Mouse (Mus musculus) forebrain, postnatal 0 days (tissue): ENCODE measurements around the gene Dynlt1c. TPM values are rescaled to one million over a fixed set of nuclear protein-coding genes. Genes with fewer than 3 reads are reported as not detected.
"Not testable (repeated sequence)": the region's sequence is repeated elsewhere in the genome, so short reads cannot be mapped to it uniquely, and the experiment has no call there.

Experiments used
- ATAC-seq: fragments of 200-750 bp; cut with Nextera tagmentation; 2 replicates; pipeline ENCODE4 v1.8.0; 2017; ENCODE audit warnings: mild to moderate bottlenecking, moderate library complexity
- DNase-seq: peaks from one replicate; pipeline ENCODE4 v3.0.0-alpha.2; 2015
- H3K27ac ChIP-seq: fragments of 300-500 bp; sonication (generic); 2 replicates; pipeline ENCODE4 v1.5.1; 2014; ENCODE audit warnings: low read depth, mild to moderate bottlenecking, antibody characterized with exemption, low read length, moderate library complexity, mixed read lengths
- H3K27me3 ChIP-seq: fragments of 300-500 bp; sonication (generic); 2 replicates; pipeline ENCODE4 v1.6.1; 2014; ENCODE audit warnings: mild to moderate bottlenecking, low read length, mixed read lengths; ENCODE audit not compliant: insufficient read depth
- H3K36me3 ChIP-seq: fragments of 300-500 bp; sonication (generic); 2 replicates; pipeline ENCODE4 v1.6.1; 2014; ENCODE audit warnings: mild to moderate bottlenecking, moderate library complexity; ENCODE audit not compliant: insufficient read depth
- H3K4me1 ChIP-seq: fragments of 300-500 bp; sonication (generic); 2 replicates; pipeline ENCODE4 v1.6.1; 2014; ENCODE audit warnings: antibody characterized with exemption; ENCODE audit not compliant: insufficient read depth
- H3K4me2 ChIP-seq: fragments of 300-500 bp; sonication (generic); 2 replicates; pipeline ENCODE4 v1.6.1; 2014; ENCODE audit warnings: low read depth, mild to moderate bottlenecking, moderate library complexity
- H3K4me3 ChIP-seq: fragments of 300-500 bp; sonication (generic); 2 replicates; pipeline ENCODE4 v1.5.1; 2014; ENCODE audit warnings: low read depth, low read length, mixed read lengths
- H3K9ac ChIP-seq: fragments of 300-500 bp; sonication (generic); 2 replicates; pipeline ENCODE4 v1.6.1; 2014; ENCODE audit warnings: mild to moderate bottlenecking
- H3K9me3 ChIP-seq: fragments of 300-500 bp; sonication (generic); 2 replicates; pipeline ENCODE4 v1.6.1; 2016; ENCODE audit warnings: low read length
- WGBS: fragments of 180-500 bp; shearing (Covaris S2); extraction: QIAGEN DNeasy Blood & Tissue Kit; methylation state at CpG from one replicate; pipeline ENCODE4 v1.1.7; 2014; 5-methylcytosine and 5-hydroxymethylcytosine counted together
- polyA plus RNA-seq: library from polyadenylated mRNA; unstranded; fragments of >200 nt; fragmentation: Nextera tagmentation; extraction: Ambion mirVana; gene quantifications from 2 replicates; pipeline ENCODE4 v1.2.1, GENCODE M21; 2015
- total RNA-seq: library from RNA; depleted of rRNA; stranded (reverse); fragments of >200 nt; gene quantifications from 2 replicates; pipeline ENCODE4 v1.2.3, GENCODE M21; 2014; rRNA removed

The Dynlt1c gene
- total and polyA plus RNA-seq, 2 experiments from 2014 or later, result 11.0 to 32.1 TPM

DNA sequence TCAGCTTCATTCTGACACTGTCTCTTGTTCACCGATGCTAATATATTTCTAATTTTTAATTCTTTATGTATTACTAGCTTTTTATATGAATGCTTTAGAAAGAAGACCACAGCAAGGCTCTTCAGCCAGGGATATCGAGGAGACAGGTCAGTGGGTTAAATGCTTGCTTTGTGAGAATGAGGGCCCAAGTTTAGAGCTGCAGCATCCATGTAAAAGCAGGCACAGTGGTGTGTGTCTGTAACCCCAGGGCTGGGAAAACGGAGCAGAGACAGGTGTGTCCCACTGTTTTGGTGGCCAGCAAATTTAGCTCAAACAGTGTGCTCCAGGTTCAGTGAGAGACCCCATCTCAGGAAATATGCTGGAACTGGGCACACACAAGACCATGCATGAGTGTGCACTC lies 46.0 kb downstream of the Dynlt1c start:
- not testable (repeated sequence) for ATAC-seq, H3K9ac ChIP-seq, H3K36me3 ChIP-seq, H3K9me3 ChIP-seq, H3K4me1 ChIP-seq, H3K27ac ChIP-seq, DNase-seq, H3K4me3 ChIP-seq, H3K4me2 ChIP-seq, H3K27me3 ChIP-seq
- 88% methylated on average over 3 of the region's 3 CpGs for WGBS

DNA sequence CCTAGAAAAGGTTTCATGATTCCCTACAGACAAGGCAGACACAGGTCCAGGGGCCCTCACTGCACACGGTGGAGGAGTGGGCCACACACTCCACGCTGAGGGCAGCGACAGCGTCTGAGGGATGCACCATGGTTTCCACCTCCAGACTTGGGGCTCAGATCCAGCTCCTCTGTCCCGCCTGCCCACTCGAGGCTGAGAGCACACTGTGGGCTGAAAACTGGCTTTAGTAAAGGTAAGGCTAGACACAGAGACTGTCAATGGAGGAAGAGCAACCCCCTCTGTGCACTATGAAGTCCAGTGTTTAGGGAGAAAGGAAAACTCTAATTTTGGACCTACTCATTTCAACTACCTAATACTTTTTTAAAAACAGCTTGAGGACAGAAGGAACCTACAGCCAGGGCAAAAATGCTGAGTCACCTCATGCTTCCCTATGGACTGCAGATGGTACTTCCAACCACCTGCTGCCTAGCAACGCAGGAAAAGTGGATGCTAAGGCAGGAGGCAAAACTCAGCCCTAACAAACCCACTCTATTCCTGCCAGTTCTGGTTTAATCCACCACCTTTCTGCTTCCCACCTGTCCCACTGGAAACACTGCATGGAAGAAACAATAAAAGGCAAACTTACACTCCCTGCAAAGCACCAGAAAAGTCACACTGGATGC lies 49.6 kb downstream of the Dynlt1c start:
- H3K9ac ChIP-seq, H3K27ac ChIP-seq, H3K9me3 ChIP-seq, H3K4me1 ChIP-seq, H3K4me3 ChIP-seq, ATAC-seq, DNase-seq, H3K36me3 ChIP-seq, H3K4me2 ChIP-seq, H3K27me3 ChIP-seq: not testable (repeated sequence)
- 80% methylated on average over 5 of the region's 7 CpGs for WGBS

DNA sequence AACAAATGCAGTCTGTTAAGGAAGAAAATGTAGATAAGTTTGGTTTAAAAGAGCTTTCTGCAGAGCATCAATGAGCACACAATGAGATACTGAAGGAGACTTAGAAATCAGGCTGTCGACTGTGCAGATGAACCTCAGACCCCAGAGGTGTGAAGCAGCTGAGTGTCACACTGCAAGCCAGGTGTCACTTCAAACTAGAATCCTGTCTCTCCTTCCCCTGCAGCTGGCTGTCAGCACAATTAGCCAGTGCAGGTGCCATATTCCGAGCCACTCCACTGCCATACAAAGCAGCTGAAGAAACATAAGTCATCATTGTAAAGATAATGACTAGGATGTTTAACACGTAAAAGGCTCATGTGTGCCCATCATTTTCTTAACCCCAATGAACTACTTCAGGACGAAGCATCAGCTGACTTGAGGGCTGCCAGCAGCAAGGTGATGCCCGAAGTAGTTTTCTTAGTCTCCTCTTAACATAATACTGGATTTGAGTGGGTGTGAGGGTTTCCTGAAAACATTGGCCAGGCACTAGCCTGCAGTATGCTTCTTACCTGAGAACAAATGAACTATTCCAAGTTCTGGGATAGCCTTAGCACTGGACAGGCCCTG lies 52.0 kb downstream of the Dynlt1c start:
- not testable (repeated sequence) for H3K9me3 ChIP-seq, ATAC-seq, H3K4me1 ChIP-seq, H3K4me2 ChIP-seq, H3K27me3 ChIP-seq, H3K9ac ChIP-seq, H3K36me3 ChIP-seq, DNase-seq, H3K4me3 ChIP-seq, H3K27ac ChIP-seq
- WGBS, result 78% methylated on average over 4 of the region's 5 CpGs

DNA sequence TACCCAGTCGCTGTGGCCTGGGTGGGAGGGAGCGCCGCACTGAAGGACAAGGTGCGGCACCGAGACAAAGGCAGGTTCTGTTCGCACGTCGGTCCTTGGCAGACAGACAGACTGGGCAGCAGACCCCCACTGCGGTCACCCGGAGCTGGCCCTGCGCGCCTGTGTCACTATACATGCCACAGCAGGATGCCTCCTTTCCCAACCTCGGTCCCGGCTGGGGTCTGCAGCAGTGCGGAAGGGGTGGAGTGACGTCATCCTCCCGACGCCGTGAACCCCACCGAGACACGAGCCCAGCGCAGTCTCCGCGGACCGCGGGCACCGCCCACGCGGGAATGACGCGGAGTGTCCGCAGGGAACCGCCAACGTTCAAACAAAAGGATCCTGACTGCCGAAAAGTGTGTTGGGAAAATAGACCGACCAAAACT lies 53.6 kb downstream of the Dynlt1c start:
- H3K4me1 ChIP-seq, H3K9me3 ChIP-seq, H3K36me3 ChIP-seq, H3K27me3 ChIP-seq: not testable (repeated sequence)
- Histone ChIP-seq H3K4me2 (peak overlapping the region; percentile 49), H3K9ac (peak overlapping the region; percentile 64), H3K4me3 (peak overlapping the region; percentile 36), H3K27ac (peak overlapping the region; percentile 73)
- ATAC-seq, result peak; percentile 96
- under 1% methylated on average over 33 of the region's 36 CpGs for WGBS
- DNase-seq, result peak; percentile 96

DNA sequence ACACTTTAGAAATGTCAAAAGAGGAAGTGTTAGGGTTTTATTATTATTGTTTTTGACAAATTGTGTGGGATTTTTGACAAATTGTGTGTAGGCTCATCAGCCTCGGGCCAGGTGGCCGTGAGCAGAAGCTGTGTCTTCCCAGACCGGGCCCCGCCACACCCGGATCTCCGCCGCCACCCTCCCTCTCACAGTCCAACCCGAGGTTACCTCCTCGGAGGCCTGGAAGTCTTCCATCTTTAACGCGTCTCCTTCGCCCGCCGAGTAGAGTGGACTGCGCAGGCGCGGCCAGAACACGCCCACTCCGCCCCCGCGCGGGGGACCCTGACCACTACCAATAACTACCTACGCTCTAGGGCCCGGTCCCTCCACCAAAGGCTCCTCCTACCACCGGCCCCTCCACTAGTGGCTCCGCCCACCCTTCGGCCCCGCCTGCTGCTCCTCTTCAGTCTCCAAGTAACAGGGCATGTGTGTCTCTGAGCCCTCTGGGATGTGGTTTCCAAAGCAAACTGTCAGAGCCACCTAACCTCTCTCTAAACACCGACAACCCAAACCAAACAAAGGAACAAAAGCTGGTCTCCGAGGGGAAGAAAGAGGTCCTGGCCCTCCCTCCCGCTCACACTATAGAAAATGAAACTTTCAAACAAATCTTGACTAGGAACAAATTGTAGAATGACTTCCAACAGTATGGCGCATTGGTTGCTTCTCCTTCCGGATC lies 54.3 kb downstream of the Dynlt1c start, which contains the start of gene Dynlt1f:
TSS of gene Dynlt1f (minus strand) at position 334 of the 715 bp plus-strand sequence.
- peak; percentile 87 for ATAC-seq
- Histone ChIP-seq H3K9ac (peak within 1 kb of the TSS; percentile 64), H3K27ac (peak within 1 kb of the TSS; percentile 73), H3K4me2 (peak within 1 kb of the TSS; percentile 49), H3K4me3 (peak within 1 kb of the TSS; percentile 36)
- not testable (repeated sequence) for H3K9me3 ChIP-seq, H3K27me3 ChIP-seq, H3K36me3 ChIP-seq, H3K4me1 ChIP-seq
- WGBS, result 2% methylated on average over 22 of the region's 33 CpGs
- peak; percentile 43 for DNase-seq

DNA sequence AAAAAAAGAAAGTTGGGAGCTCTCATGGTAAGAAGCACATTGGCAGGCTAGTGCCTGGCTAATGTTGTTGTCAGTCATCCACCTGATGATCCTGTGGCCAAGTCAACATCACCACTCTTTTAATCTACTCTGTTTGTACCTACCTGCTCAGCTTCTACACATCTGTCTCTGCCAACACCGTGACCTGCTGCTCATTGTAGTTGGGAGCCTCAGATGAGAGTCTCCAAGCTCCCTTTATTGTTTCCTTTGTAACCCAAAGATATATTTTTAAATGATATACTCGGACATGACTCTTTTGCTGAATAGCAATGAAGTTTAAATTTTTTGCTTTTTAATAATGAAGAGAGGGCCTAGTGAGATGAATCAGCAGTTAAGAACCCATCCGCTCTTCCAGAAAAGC lies 55.0 kb downstream of the Dynlt1c start:
- not testable (repeated sequence) for H3K4me3 ChIP-seq, H3K36me3 ChIP-seq, H3K27ac ChIP-seq, H3K4me2 ChIP-seq, H3K9ac ChIP-seq, H3K9me3 ChIP-seq, DNase-seq, ATAC-seq, H3K27me3 ChIP-seq, H3K4me1 ChIP-seq
- WGBS, result 90% methylated on average over 1 of the region's 3 CpGs

DNA sequence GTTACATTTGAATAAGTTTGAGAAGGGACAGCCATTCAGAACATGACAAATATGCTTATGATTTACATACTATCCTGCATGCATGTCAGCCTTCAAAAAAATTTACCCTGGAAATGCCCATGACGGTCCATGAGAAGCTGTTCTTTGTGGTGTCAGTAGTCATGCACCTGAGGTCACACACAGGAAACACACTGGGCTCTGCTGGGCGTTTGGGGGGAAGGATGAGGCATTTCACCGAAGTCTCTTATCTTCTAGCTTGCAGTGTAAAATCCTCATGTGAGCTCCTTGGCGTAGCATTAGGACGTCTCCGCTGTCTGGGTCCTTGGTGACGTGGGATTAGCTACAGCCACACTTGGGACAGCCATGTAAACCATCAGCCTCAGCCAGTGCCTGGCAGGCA lies 57.3 kb downstream of the Dynlt1c start, which contains the start of gene Sytl3:
TSS of gene Sytl3 (plus strand) at position 293 of the 400 bp plus-strand sequence.
- not testable (repeated sequence) for H3K27me3 ChIP-seq, H3K4me2 ChIP-seq, H3K36me3 ChIP-seq, H3K4me1 ChIP-seq, H3K9ac ChIP-seq, H3K4me3 ChIP-seq, H3K9me3 ChIP-seq, H3K27ac ChIP-seq, DNase-seq, ATAC-seq
- WGBS, result 87% methylated on average over 3 of the region's 7 CpGs

Other genes with a start within 250 kb of the Dynlt1c start
- 431 and 543 TPM in 2 replicates for gene Dynlt1b, start 171.6 kb upstream of the Dynlt1c start, total RNA-seq
- 1,167 and 1,337 TPM in 2 replicates for gene Dynlt1b, start 171.6 kb upstream of the Dynlt1c start, polyA plus RNA-seq
- 91.6 and 111 TPM in 2 replicates for gene Dynlt1f, start 54.2 kb downstream of the Dynlt1c start, total RNA-seq
- 244 and 265 TPM in 2 replicates for gene Dynlt1f, start 54.2 kb downstream of the Dynlt1c start, polyA plus RNA-seq
- gene Sytl3, start 57.4 kb downstream of the Dynlt1c start, total RNA-seq, result 0.81 TPM in 1 of 2 replicates, not detected in the other
- gene Sytl3, start 57.4 kb downstream of the Dynlt1c start, polyA plus RNA-seq, result 0.21 and 0.47 TPM in 2 replicates
- gene Ezr, start 181.1 kb downstream of the Dynlt1c start, total RNA-seq, result 37.8 and 45.4 TPM in 2 replicates
- 51.6 and 60.2 TPM in 2 replicates for gene Ezr, start 181.1 kb downstream of the Dynlt1c start, polyA plus RNA-seq